Comparison of ENCODE assay signal across 8 mouse cellular contexts in the genomic region with DNA sequence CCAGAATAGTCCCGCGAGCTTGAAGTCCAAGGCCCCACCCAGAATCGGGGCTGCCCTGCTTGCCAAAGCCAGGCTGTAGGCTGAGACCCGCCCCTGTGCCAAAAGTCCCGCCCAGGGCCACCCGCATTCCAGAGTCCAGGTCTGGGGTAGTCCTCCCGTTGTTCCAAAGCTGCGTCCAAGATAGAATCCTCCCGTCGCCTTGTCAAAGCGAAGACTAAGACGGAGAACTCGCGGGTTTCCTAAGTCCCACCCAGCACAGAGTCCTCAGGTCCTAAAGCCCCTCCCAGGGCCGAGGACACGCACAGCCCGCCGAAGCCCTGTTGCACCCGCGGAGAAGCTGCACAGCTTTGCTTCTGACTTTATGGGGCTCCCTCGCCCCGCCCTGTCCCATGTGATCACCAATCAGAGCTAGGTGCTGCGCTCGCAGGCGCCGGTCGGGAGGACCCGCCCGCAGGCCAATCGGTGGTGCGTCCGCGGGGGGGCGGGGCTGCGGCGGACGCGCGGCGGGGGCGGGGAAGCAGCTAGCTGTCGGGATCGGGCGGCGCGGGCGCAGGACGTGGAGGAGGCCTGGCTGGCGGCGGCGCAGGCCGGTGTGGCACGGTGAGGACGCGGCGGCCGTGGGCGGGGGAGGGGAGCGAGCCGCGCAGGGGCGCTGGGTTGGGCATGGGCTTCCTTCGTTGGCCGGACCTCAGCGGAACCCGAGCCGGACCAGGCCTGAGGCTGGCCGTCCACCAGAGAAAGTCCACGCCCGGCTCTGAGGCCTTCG. TPM values are rescaled to one million over a fixed set of nuclear protein-coding genes. Genes with fewer than 3 reads are reported as not detected.
DNase-seq lines count a peak whose midpoint lies in the region; ATAC-seq lines count a peak whose summit lies in the region.

A gene (plus strand): TSS at position 495 of the 766 bp plus-strand sequence.

- H3K36me3 ChIP-seq in hindbrain, embryonic 15.5 days: peaks cover 15% of the 10 kb centered on the region

- H3K27me3 ChIP-seq in hindbrain, embryonic 15.5 days: no peaks in the 10 kb centered on the region

- DNase-seq in T-cell, adult 2 months (ENCODE audit: low spot score): peak; percentile 95
- peak; percentile 88 to 94 for DNase-seq in cerebellum, postnatal 36 days
- peak; percentile 88 to 94 for DNase-seq in frontal cortex, postnatal 36 days (ENCODE audit: low spot score in 2 of 2)
- peak; percentile 91 for DNase-seq in left cerebral cortex, adult 11 months (ENCODE audit: low spot score)
- peak; percentile 96 to 99 for DNase-seq in lung, postnatal 4 days
- DNase-seq in retina, postnatal 7 days (ENCODE audit: low read depth, low spot score): peak; percentile 81
- DNase-seq in urinary bladder, adult 2 months (ENCODE audit: low spot score): peak; percentile 94

- under 1% methylated on average over 51 of the region's 71 CpGs for WGBS in hindbrain, embryonic 15.5 days

- peak within 1 kb of the TSS; percentile 69 for H3K9ac ChIP-seq in hindbrain, embryonic 15.5 days

- peak within 1 kb of the TSS; percentile 71 for H3K4me2 ChIP-seq in hindbrain, embryonic 15.5 days

- H3K9me3 ChIP-seq in hindbrain, embryonic 15.5 days: no peaks in the 10 kb centered on the region

- H3K4me3 ChIP-seq in hindbrain, embryonic 15.5 days: peak within 1 kb of the TSS; percentile 67

- peak within 1 kb of the TSS; percentile 62 for H3K27ac ChIP-seq in hindbrain, embryonic 15.5 days (replicated peaks)

- ATAC-seq in hindbrain, embryonic 15.5 days (ENCODE audit: low FRiP score, low read depth): peak; percentile 97

- H3K4me1 ChIP-seq in hindbrain, embryonic 15.5 days (replicated peaks): peaks cover 20% of the 10 kb centered on the region

RNA-seq across cellular contexts. Expression of the gene that starts here (rescaled TPM):
- polyA plus RNA-seq in hindbrain, embryonic 15.5 days (2015; fragmentation: Nextera tagmentation; extraction: Ambion mirVana): 4.9 and 5.1 TPM in 2 replicates
- polyA plus RNA-seq in urinary bladder, adult 2 months (2012; rRNA removed): 4.9 and 5.3 TPM in 2 replicates

Comparison
In these comparisons a context has a peak if more than half of its experiments do, and no peak if none do; other contexts are left out.
1. Peak in every context shown above with its lines: DNase-seq, ATAC-seq, H3K4me3 ChIP-seq and H3K27ac ChIP-seq.